Mouse (Mus musculus) left cerebral cortex, postnatal 10 days (tissue): ENCODE results near the gene Tgfbr3. TPM values are rescaled to one million over a fixed set of nuclear protein-coding genes. Genes with fewer than 3 reads are reported as not detected.

Experiments used
- DNase-seq, 2 experiments: peaks; one replicate each; pipeline ENCODE4 v3.0.0; 2021 to 2022; ENCODE audit warnings: low spot score in 2 of 2, mixed read lengths in 1 of 2; ENCODE audit errors: extremely low spot score in 1 of 2
- intact Hi-C: fragments of 180-260 bp; cut with DNase I; formaldehyde crosslinking; loops from one replicate; pipeline ENCODE4 v1.15.1; 2025
- total RNA-seq, 2 experiments: library from RNA; stranded (reverse); gene quantifications; 2 replicates each; pipeline ENCODE4 v1.2.3; 2021

Gene Tgfbr3
- total RNA-seq, 2 experiments from 2014 or later, result 7.2 to 7.7 TPM

DNA sequence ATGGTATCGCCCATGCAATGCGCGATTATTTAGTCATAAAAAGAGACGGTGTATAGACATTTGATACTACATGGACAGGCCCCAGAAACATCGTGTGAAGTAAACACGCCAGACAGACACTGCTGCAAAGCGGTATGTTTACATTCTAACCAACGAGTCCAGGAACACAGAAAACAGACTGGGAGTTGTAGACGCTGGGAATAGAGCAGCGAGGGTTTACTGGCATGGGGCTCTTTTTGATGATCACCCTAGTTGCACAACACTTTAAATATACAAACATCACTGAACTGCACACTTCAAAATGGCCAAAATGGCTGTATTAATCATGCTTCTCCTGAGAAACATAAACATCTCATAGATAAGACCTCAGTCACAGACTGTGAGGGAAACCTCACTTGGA, 100.9 kb downstream of the Tgfbr3 start:
- no peak for DNase-seq
- intact Hi-C loops, result no loop called here

DNA sequence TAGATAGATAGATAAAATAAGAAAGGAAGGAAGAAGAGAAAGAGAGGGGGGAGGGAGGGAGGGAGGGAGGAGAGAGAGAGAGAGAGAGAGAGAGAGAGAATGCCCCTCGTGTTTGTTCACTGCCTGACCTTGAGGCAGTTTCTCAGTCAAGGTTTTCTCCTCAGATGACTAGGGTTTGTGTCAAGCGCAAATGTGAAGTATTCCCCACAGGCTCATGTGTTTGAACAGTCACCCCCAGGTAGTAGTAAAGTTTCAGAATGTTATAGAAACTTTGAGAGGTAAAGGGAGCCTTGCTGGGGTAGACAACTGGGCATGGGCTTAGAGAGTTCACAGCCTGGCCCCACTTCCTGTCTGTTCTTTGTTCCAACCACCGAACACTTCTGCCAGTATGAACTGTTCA, 103.2 kb downstream of the Tgfbr3 start:
- DNase-seq, result no peak
- intact Hi-C loops, result no loop called here

DNA sequence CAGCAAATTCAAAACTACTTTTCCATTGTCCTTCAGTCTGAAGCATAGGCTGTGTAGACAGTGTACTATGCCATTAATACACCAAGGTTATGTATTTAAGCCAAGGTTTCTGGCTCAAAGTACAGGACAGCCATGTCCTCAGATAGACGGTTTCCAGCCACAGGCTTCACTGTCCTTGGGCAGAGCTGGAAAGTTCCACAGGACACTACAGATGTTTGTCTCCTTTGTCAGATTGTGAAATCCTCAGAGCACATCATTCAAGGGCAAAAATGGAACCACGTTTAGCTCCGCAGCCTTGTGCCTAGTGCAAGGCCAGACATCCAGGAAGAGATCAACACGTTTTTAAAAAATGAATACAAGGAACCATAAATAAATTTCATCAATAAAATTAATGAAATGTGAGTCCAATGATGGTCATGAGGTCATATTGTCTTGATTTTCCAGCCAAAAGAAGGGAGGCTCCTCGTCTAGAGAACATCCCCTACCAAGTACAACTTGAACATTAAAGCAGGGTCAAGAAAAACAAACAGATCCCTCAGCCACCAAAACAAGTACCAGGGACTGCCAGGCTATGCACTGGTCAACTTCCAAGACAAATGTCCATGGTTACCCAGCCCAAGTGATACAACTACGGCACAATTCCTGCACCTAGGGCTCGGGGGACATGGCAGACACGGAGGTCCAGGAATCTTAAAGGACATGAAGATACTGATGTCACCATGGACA, 105.1 kb downstream of the Tgfbr3 start:
- intact Hi-C loops, result no loop called here
- DNase-seq, result no peak

DNA sequence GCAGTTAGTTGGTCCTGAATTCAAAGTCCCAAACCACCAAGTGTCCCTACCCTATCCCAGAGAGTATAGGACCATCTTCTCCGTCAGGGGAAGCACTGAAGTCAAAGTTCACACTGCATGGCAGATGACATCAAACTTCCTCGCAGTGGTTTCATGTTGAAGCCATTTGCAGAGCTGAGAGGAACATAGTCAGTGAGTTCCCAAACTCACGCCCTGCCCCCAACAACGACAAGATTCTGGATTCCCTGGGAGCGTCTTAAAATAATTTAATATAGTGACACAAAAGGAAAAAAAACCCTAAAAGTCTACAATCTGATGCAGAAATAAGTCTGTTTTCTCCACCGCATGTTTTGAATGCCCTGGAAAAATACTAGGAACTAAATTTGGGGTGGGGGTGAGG, 105.9 kb downstream of the Tgfbr3 start:
- DNase-seq, result no peak
- intact Hi-C loops, result no loop called here

DNA sequence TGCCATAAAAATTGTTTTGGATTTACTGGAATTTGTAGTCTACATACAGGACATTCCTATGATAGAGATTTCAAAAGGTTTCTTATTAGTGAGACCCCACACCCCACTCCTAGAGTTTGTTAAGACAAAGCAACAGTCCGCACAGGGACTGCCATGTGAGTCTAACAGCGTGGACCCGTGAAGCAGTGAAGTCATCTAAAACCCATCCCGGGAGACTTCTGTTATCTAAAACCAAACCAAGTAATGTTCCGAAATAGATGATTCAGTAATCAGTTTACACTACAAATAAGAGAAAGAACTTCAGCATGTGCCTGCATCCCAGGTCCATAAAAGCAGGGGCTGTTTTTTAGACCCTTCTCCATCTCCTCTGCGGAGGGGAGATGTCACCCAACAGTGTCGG, 106.7 kb downstream of the Tgfbr3 start:
- intact Hi-C loops, result no loop called here
- no peak for DNase-seq

DNA sequence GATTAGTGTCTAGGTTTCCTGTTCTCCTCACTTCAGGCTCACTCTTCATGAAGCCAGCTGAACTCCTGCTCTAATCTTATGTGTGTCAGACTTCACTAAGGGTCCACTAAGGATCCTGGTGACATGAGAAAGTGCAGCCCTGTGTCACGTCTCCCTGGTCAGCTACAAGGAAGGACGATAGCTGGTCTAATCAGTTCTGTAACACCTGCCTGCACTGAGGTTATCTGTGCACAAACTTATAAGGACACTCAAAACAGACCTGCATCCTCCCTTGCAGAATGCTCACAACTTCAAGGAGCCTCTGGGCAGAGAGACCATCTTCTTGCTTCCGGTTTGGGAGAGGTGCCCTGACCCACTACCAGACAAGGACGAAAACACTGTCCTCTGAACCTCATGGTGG, 107.6 kb downstream of the Tgfbr3 start:
- DNase-seq, result no peak
- intact Hi-C loops, result no loop called here

DNA sequence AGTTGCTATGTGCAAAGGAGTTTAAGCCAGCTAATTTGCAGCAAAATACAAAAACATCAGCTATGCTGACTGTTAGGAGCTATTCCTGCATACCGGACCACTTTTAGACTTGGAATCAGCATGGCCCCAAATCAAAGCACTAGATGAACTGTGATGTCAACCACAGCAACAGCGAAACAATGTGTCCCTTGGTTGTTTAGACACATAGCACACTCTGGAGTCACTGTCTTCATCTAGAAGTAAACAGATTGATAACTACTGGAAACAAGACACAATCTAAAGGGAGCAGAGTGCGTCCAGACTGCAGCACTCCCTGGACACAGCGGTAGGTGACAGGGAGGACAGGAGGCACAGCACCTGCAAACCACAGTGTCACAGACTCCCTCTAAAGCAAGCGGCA, 110.2 kb downstream of the Tgfbr3 start:
- DNase-seq, result no peak
- intact Hi-C loops, result no loop called here

DNA sequence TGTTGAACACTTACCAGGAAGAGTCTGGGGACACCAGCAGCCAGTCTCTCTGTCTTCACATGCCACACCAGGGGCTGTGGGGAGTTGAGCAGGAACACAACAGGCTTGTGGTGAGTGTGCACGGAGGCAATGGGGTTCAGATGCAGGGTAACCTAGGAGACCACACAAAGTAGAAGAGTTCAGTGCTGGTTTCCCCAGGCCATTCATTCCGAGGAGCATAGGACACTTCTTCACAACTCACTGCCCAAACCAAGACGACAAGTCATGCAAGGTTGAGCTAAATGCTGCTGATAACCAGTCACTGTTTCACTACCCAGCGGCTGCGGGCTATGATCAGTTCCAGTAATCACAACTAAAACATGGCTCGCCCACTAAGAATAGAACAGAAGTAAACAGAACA, 111.6 kb downstream of the Tgfbr3 start:
- no peak for DNase-seq
- intact Hi-C loops, result no loop called here

DNA sequence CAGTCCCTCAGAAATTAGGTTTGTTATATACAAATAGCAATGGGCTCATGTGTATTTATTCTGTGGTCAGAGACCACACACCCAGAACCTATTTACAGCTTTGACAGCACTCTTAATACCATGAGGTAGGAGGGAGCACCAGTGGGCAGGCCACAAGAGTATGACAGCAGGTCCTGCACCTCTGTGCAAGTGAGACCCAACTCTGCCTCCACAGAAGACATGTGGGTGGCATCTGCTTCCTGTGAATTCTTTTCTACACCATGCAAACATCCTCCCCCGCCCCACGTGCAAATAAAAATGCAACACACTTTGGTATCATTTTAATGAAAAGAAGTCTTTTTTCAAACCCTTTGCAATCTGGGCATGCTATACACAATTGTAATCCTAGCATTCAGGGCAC, 112.2 kb downstream of the Tgfbr3 start:
- intact Hi-C loops, result no loop called here
- DNase-seq, result no peak

DNA sequence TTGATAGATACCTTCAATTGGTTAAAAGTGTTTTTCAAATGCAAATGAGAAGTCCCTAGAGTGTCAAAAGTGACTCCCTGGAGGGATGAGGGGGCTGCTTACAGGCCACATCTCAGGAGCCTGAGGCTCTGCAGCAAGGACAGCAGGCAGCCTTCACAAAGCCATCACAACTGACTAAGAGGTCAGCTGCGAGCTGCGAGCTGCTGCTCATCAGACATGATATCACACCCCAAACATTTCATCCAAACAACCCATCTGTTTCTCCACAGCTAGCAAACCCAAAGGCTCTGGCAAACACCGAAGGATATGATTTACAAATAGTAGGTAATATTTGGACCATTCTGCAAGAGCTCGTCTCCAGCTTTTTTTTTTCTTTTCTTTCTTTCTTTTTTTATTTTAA, 112.6 kb downstream of the Tgfbr3 start:
- DNase-seq, result no peak
- intact Hi-C loops, result no loop called here

DNA sequence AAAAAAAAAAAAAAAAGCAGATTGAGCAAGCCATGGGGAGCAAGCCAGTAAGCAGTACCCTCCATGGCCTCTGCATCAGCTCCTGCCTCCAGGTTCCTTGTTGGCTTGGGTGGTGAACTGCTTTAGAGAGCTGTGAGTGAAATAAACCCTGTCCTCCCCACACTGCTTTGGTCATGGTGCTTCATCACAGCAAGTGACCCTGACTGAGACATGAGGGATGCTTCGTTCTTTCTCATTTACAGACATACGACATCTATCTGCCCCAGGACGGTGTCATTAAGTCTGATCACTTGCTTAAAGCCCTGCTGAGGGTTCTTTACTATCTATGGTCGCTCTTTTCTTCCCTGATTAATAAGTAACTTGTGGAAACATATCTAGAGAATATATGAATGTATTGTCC, 113.2 kb downstream of the Tgfbr3 start:
- intact Hi-C loops, result no loop called here
- DNase-seq, result no peak

DNA sequence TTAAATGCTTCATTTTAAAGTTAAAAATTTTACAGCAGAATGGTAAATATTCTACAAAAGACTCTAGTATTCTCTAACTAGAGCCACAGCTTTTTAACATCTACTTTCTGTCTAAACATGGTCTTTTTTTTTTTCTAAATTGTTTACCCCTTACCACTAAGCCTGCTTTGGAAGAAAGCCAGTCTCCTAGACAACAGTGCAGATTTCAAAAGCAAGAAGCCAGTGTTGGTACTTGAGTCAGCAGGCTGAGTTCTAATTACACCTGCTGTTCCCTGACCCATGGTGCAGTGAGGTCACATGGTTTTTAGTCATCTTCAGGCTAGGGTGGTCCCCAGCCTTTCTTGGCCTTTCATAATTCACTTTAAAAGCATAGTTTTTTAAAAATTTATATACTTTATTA, 115.2 kb downstream of the Tgfbr3 start:
- no peak for DNase-seq
- intact Hi-C loops, result no loop called here

DNA sequence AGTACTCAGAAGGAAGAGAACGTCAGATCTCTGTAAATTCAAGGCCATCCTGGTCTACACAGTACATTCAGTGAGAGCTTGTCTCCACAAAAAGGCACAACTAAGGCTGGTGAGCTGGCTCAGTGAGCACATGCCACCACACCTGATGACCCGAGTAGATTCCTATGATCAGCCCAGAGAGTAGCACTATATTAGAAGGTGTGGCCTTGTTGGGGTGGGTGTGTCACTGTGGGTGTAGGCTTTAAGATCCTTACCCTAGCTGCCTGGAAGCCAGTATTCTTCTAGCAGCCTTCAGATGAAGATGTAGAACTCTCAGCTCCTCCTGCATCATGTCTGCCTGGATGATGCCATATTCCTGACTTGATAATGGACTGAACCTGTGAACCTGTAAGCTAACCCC, 115.9 kb downstream of the Tgfbr3 start:
- no peak for DNase-seq
- intact Hi-C loops, result no loop called here

DNA sequence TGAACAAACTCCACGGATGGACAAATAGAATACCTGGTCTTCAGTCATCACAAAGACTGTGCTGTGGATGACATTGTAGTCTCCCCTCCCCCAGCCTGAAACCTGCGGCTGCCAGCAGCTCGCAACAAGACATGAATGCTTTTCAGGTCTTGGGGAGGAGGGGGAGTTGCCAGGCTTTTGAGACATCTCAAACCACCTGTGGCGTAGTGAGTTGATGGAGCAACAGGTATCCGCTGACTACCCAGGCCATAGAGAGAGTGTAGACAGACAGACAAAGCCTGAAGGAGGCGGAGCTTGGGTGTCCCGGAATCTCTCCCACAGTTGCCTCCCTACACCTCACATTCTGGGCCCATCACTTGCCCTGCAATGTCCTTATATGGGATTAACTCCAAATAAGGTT, 117.6 kb downstream of the Tgfbr3 start:
- no peak for DNase-seq
- intact Hi-C loops, result no loop called here

DNA sequence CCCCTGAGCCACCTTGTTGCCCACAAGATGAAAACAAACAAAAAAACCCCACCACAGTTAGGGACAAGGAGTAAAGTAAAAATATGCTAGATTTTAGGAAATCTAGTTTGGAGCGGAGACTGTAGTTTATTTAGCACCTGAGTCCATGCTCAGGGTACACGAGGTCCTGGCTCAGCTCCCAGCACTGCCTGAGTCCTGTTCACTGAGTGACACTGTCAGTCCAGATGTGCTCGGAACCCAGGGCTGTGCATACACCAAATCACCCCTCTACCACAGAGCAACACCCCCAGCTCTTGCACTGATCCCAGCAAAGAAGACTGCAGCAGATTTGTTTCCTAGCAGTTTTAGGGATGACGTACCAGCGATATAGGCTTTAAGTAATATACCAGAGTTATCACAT, 119.6 kb downstream of the Tgfbr3 start:
- DNase-seq, result no peak
- intact Hi-C loops, result no loop called here

DNA sequence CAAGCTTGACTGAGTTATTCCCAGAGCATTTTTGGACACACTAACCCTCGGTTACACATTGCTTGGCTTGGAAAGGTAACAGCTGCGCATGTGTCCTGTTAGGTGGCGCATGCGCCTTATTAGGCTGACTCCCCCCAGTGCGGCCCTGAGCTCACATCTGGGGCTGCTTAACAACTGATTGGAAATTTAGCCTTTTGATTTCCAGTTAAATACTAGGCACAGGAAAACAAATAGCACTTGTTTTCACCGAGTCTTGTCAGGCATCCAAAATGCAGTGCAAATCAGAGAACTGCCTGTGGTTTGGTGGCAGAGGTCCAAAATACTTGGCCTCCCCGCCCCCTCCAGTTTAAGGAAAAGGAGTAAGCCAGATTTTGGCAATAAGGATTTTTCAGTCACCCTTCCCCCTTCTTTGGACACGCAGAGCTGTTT, 121.5 kb downstream of the Tgfbr3 start:
- DNase-seq, result peak; percentile 51 to 82
- intact Hi-C loops, result no loop called here

DNA sequence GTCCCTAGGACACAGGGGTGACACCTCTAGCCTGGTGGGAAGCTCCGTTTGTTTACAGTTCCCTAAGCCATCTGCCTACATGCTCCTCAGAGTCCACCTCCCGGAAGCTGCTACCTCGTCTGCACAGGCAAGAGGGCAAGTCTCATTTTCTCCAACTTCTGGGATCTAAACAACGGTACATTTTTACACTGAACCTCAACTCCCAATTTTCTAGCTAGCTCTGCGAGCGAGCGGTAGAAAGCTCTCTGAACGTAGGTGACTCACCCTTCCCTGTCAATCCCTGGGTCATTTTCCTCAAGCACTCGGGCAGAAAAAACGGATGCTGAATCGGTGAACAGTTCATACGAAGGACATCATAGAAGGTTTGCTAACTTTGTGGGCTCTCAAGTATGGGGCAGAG, 122.1 kb downstream of the Tgfbr3 start:
- DNase-seq, result no peak
- intact Hi-C loops, result no loop called here

DNA sequence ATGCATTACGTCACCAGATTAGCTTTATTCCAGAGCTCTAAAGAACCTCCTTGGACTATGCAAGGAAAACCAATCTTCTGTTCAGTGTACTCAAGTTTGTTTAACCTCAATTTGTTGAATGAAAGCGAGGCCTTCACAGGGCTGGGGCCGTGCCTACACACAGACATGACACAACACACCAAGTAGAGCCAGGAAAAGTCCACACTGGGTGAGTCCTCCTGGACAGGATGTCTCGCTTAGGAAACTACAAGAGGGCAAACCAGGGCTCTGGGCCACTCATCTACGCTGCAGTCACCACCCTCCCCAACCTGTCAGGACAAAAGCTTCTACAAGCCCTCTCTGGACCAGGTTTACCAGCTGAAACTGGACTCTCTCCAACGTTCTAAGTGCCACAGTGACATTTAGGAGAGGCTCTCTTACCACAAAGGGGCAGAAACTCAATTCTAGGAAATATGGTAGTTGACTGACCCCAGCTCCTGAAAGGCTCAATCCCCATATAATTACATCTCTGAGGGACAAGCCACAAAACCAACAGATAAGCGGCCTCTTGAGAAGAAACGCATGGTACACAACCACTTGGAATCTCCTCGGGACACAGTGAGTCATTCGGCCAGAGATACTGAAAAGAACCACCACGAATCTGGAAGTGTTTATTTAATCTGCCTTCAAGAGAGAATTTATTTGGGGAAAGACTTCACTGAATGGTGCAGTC, 122.6 kb downstream of the Tgfbr3 start:
- no peak for DNase-seq

DNA sequence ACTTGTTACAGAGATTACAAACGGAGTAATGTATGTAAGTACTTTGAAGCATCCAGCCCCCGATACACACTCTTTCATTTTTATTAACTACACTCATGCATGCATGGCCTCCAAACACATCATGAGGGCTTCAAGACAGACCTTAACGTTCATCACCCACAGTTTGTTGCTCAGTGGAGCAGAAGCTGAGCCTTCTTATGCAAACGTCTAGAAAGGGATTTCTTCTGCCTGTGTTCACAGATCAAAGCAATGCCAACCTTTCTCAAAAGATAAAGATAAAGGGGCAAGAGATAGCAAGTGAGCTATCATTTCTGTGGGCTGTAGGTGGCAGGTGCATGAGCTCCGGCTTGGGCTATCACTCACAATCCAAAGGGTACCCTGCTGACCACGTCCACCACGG, 123.7 kb downstream of the Tgfbr3 start:
- intact Hi-C loops, result no loop called here
- DNase-seq, result no peak

More for the DNA sequence above, 122.6 kb downstream of the Tgfbr3 start:
- intact Hi-C loops, result no loop called here

DNA sequence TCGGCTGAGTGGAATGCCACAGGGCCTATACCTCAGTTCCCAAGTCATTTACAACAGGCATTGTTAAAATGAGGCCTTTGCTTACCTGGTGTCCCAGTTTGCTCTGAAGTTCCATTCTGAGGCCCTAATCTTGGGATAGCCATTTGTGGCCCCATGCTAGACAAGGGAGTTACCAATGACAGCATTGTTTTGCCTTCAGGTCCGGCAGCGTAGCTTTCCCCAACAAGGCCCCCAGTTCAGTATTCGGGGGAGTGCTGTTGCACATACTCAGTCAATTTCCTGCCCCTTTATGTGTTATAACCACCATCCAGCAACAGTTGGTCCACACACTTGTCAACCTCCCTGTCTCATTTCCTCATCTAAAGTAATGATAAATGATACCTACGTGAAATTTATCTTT, 124.2 kb downstream of the Tgfbr3 start:
- DNase-seq, result no peak
- intact Hi-C loops, result no loop called here

DNA sequence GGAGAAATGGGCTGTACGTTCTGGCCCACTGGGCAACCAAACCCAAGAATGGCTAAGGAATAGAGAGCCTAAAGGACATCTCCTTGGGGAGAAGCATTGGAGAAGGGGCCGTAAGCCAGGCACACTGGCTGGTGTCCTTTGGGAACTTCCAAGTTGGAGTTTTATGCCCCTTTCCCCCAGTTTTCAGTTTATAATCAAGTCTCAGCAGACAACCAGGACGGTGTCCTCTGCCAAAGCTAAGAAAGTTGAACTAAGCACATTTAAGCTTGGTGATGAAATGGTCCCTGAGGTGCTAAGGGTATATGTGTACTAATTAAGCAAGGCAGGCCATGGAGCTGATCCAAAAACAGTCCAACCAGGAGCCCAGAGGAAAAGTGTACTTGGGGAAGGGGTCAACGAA, 124.6 kb downstream of the Tgfbr3 start:
- DNase-seq, result no peak
- intact Hi-C loops, result no loop called here
